Mouse (Mus musculus) heart, postnatal 4 days (tissue): Measurements from ENCODE around the gene Zcchc24. TPM values are rescaled to one million over a fixed set of nuclear protein-coding genes. Genes with fewer than 3 reads are reported as not detected.

Experiments used
- DNase-seq: peaks from one replicate; pipeline ENCODE4 v3.0.0; 2021
- total RNA-seq, 2 experiments: library from RNA; stranded (reverse); gene quantifications; 2 replicates each; pipeline ENCODE4 v1.2.3; 2021

Zcchc24 gene
- total RNA-seq, 2 experiments from 2014 or later = 48.6 to 52.2 TPM

- no peak for DNase-seq
These were observed 21.6 kb downstream of the Zcchc24 start for GRCm38 (mm10) chr14:25746971-25747945.

GRCm38 (mm10) chr14:25746371-25746770 lies 22.5 kb downstream of the Zcchc24 start:
- DNase-seq = no peak

- DNase-seq = no peak
These were observed 23.3 kb downstream of the Zcchc24 start for GRCm38 (mm10) chr14:25745365-25746184.

GRCm38 (mm10) chr14:25742943-25743342 lies 25.9 kb downstream of the Zcchc24 start:
- peak; percentile 67 for DNase-seq

- no peak for DNase-seq
These were observed 26.9 kb downstream of the Zcchc24 start for GRCm38 (mm10) chr14:25741840-25742367.

- DNase-seq = no peak
These were observed 27.6 kb downstream of the Zcchc24 start for GRCm38 (mm10) chr14:25741211-25741610.

- DNase-seq = no peak
These were observed 28.8 kb downstream of the Zcchc24 start for GRCm38 (mm10) chr14:25739957-25740565.

GRCm38 (mm10) chr14:25738591-25739001 lies 30.2 kb downstream of the Zcchc24 start:
- DNase-seq = peak; percentile 86

GRCm38 (mm10) chr14:25736589-25736988 lies 32.2 kb downstream of the Zcchc24 start:
- peak; percentile 88 for DNase-seq

GRCm38 (mm10) chr14:25736140-25736539 lies 32.7 kb downstream of the Zcchc24 start:
- DNase-seq = no peak

GRCm38 (mm10) chr14:25734736-25735716 lies 33.8 kb downstream of the Zcchc24 start:
- DNase-seq = peak; percentile 77

- DNase-seq = peak; percentile 37
These were observed 41.7 kb downstream of the Zcchc24 start for GRCm38 (mm10) chr14:25727149-25727510.

- peak; percentile 77 for DNase-seq
These were observed 42.4 kb downstream of the Zcchc24 start for GRCm38 (mm10) chr14:25726226-25727148.

- DNase-seq = no peak
These were observed 43.1 kb downstream of the Zcchc24 start for GRCm38 (mm10) chr14:25725690-25726089.

- peak; percentile 48 for DNase-seq
These were observed 43.8 kb downstream of the Zcchc24 start for GRCm38 (mm10) chr14:25725032-25725497.

GRCm38 (mm10) chr14:25720962-25721707 lies 47.7 kb downstream of the Zcchc24 start:
- DNase-seq = no peak

- no peak for DNase-seq
These were observed 49.5 kb downstream of the Zcchc24 start for GRCm38 (mm10) chr14:25719371-25719770.

- peak; percentile 68 for DNase-seq
These were observed 50.4 kb downstream of the Zcchc24 start for GRCm38 (mm10) chr14:25718471-25718870.

GRCm38 (mm10) chr14:25717718-25718117 lies 51.1 kb downstream of the Zcchc24 start:
- DNase-seq = no peak
